Mouse (Mus musculus): ENCODE data around the gene Ntm. TPM values are rescaled to one million over a fixed set of nuclear protein-coding genes. Genes with fewer than 3 reads are reported as not detected.
A peak's percentile ranks its signal among the peaks of the same experiment; 100 is the strongest.

Ntm gene
- polyA plus RNA-seq, 1 experiment from 2014 or later = 61.4 TPM

DNA sequence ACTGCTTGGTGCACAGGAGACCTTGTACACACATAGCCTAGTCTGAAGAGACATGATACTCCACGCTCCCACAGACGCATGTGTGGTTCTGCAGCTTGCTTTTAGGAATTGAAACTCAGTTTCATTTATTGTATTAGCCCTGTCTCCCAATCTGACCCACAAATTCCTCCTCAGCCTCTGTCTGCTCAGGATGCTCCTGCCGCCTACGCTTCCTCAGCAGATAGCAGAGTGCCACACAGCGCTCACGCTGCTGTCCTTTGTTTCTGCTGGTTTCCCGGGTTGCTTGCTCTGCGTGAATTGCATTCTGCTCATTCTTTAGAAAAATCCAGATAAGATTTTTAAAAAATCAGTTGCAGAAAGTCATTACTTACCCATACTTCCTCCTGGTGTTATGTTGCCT is 647.1 kb downstream of the Ntm start:
- Histone ChIP-seq H3K9ac (no peak overlapping the region), H3K36me3 (ENCODE audit: poor library complexity, severe bottlenecking) (no peaks in the 10 kb centered on the region), H3K4me3 (no peak overlapping the region), H3K27ac (peak overlapping the region; percentile 2; the same call in 1 of the 2 replicates), H3K4me1 (peaks cover 38% of the 10 kb centered on the region), H3K9me3 (replicated peaks) (no peaks in the 10 kb centered on the region), H3K27me3 (no peaks in the 10 kb centered on the region), H3K4me2 (no peak overlapping the region)
- WGBS = 36% methylated on average over 8 of the region's 8 CpGs
- no peak for ATAC-seq

DNA sequence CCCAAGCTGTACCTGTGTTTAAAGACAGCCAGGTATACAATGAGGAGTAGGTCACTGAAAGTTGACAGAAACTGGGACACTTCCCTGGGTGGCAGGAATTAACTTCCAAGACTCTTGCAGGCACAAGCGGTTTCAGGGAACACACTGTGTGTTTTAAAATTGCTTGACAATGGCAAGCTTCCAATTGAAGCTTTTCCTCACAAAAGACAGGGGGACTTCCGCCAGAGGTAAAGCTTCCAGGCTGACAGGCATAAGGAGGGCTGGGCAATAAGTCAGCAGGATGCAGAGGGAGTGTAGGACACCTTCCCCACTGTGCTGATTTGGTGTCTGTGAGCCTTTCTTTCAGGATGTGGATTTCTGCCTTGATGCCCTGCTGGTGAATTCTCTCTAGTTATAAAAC is 656.0 kb downstream of the Ntm start:
- H3K9me3 ChIP-seq (replicated peaks) = no peaks in the 10 kb centered on the region
- no peaks in the 10 kb centered on the region for H3K36me3 ChIP-seq (ENCODE audit: poor library complexity, severe bottlenecking)
- no peak overlapping the region for H3K27ac ChIP-seq
- no peak for ATAC-seq
- 8% methylated on average over 2 of the region's 2 CpGs for WGBS
- H3K9ac ChIP-seq = no peak overlapping the region
- 0 out of 2 replicates have a peak, but pooled peaks cover 4% of the 10 kb centered on the region for H3K4me1 ChIP-seq
- no peaks in the 10 kb centered on the region for H3K27me3 ChIP-seq
- H3K4me2 ChIP-seq = no peak overlapping the region
- H3K4me3 ChIP-seq = no peak overlapping the region

DNA sequence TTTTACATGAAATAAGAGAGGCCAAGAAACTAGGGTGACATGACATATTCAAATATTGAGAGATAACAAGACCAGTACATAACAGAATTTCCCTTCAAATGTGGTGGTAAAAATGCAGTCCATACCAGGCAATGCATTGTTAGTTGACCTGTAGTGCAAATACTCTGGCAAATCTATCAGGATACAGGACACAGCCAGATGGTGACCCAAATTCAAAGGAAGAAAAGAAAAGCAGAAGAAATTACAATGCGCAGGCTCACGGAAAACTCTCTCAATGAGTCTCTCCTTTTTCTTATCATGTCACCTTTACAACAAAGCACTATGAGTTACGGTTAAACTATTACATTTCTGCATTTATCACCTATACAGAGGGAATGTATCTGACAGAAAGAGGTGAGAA is 664.6 kb downstream of the Ntm start:
- ATAC-seq = no peak
- H3K4me3 ChIP-seq = no peak overlapping the region
- H3K9me3 ChIP-seq (replicated peaks) = no peaks in the 10 kb centered on the region
- WGBS = 77% methylated on average over 3 of the region's 3 CpGs
- no peaks in the 10 kb centered on the region for H3K27me3 ChIP-seq
- no peak overlapping the region for H3K4me2 ChIP-seq
- no peak overlapping the region for H3K9ac ChIP-seq
- no peaks in the 10 kb centered on the region for H3K36me3 ChIP-seq (ENCODE audit: poor library complexity, severe bottlenecking)
- H3K4me1 ChIP-seq = 0 out of 2 replicates have a peak, but pooled peaks cover 6% of the 10 kb centered on the region
- H3K27ac ChIP-seq = no peak overlapping the region

DNA sequence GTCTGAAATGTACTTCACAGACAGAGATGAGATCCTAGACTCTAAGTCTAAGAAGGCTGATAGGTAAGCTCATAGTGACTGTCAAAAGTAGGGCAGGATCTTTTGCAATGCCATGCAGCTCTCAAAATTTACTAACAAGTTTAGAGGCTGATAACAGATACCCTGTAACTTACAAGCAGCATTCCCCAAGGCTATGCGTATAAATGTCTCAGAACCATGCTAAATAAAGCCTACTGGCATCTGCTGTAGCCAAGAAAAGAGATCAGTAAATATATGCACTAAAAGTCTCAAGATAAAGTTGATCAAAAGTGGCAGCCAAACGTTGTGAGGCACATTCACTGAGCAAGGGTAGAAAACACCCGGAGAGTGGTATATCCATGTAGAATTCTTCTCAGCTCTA is 666.2 kb downstream of the Ntm start:
- no peak overlapping the region for H3K27ac ChIP-seq
- no peaks in the 10 kb centered on the region for H3K36me3 ChIP-seq (ENCODE audit: poor library complexity, severe bottlenecking)
- no peak for ATAC-seq
- H3K4me3 ChIP-seq = no peak overlapping the region
- 0 out of 2 replicates have a peak, but pooled peaks cover 6% of the 10 kb centered on the region for H3K4me1 ChIP-seq
- H3K27me3 ChIP-seq = no peaks in the 10 kb centered on the region
- no peaks in the 10 kb centered on the region for H3K9me3 ChIP-seq (replicated peaks)
- WGBS = 95% methylated on average over 3 of the region's 3 CpGs
- H3K4me2 ChIP-seq = no peak overlapping the region
- no peak overlapping the region for H3K9ac ChIP-seq

DNA sequence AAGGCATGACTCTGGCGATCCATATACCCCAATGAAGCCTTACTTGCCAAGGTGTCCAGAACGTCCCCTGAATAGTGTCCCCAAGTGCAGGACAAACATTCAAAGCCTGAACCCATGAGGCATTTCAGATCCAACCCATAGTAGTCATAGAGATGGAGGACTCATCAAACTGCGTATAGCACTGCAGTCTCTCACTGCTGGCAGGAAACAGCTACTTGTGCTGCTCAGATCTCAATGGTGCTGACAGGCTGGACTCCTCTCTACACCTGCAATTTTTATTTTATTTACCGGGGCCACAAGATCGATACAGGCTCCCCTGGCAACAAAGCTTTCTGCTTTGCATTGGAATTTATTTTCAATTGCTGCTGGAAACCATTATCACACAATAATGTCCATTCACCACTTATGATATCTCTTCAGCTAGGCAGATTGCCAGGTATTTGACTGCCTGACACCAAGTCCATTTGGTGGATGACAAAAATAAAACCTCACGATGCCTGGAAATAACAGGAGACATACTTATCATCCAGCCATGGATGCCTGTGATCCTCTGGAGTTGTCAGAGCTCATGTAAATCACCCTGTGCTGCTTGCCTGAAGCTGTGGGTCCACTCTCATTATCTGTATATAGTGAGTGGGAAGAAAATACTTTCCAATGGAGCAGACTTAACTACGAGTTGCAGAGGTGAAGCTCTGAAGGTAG is 674.8 kb downstream of the Ntm start:
- no peaks in the 10 kb centered on the region for H3K27me3 ChIP-seq
- H3K4me1 ChIP-seq = no peaks in the 10 kb centered on the region
- no peak overlapping the region for H3K27ac ChIP-seq
- H3K9ac ChIP-seq = no peak overlapping the region
- no peaks in the 10 kb centered on the region for H3K9me3 ChIP-seq (replicated peaks)
- ATAC-seq = no peak
- H3K36me3 ChIP-seq (ENCODE audit: poor library complexity, severe bottlenecking) = no peaks in the 10 kb centered on the region
- H3K4me3 ChIP-seq = no peak overlapping the region
- H3K4me2 ChIP-seq = no peak overlapping the region
- WGBS = 90% methylated on average over 7 of the region's 7 CpGs

DNA sequence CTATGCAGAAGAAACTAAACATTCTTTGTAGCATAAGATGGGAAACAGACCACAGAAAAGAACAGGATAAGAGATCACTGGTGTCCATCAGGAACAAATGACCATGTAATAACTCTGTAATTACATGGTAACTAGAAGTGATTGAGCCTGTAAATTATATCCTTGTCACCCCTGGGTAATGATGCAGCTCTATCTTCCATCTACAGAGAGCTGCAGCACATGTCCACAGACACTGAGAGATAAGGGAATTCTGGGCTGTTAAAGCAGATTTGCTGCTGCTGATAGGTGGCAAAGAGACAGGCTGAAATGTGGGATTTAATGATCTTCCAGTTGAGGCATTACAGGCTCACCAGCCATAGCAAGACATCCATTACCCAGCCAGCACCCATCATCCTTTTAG is 677.8 kb downstream of the Ntm start:
- Histone ChIP-seq H3K9me3 (replicated peaks) (no peaks in the 10 kb centered on the region), H3K27ac (no peak overlapping the region), H3K27me3 (no peaks in the 10 kb centered on the region), H3K4me3 (no peak overlapping the region), H3K9ac (no peak overlapping the region), H3K4me1 (no peaks in the 10 kb centered on the region), H3K36me3 (ENCODE audit: poor library complexity, severe bottlenecking) (no peaks in the 10 kb centered on the region), H3K4me2 (no peak overlapping the region)
- ATAC-seq = no peak

DNA sequence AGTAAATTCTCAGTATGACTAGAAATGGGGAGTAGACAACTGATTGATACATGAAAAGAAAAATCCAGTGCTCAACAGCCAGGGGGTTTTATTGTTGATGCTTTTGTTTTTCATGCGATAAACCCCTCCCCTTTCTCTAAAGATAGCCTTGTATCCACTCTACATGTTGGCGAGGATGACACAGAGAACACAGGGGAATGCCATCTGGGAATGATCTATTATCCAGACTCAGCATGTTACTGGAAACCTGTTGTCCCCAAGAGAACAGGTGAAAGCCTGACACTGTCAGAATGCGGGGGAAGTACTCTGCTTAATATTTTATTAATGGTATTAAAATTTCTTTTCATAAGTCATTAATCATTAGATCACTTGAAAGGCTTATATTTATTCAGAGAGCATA is 690.1 kb downstream of the Ntm start:
- H3K9me3 ChIP-seq (replicated peaks) = no peaks in the 10 kb centered on the region
- H3K4me3 ChIP-seq = no peak overlapping the region
- no peaks in the 10 kb centered on the region for H3K27me3 ChIP-seq
- no peak overlapping the region for H3K9ac ChIP-seq
- no peak overlapping the region for H3K27ac ChIP-seq
- ATAC-seq = no peak
- no peak overlapping the region for H3K4me2 ChIP-seq
- WGBS = 83% methylated on average over 3 of the region's 3 CpGs
- H3K4me1 ChIP-seq = peaks cover 4% of the 10 kb centered on the region; the same call in 1 of the 2 replicates
- no peaks in the 10 kb centered on the region for H3K36me3 ChIP-seq (ENCODE audit: poor library complexity, severe bottlenecking)

DNA sequence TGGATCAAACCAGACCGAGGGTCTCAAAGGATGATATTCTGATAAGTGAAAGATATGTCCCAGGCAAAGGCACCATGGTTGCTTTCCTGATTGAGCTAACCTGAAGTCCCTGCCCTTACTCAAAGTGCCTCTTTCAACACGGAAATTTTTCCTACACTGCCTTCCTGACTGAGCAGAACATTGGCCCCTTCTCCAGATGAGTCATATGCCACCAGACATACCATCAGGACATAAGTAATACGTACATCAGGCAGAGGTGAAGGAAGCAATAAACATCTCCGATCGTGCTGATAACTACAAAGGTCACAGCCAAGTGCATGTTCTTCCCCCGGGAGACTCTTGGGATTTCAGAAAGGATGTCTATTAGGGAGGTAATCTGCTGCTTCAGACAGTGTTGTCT is 693.0 kb downstream of the Ntm start:
- Histone ChIP-seq H3K4me1 (peaks cover 20% of the 10 kb centered on the region), H3K9ac (no peak overlapping the region), H3K9me3 (replicated peaks) (no peaks in the 10 kb centered on the region), H3K4me3 (no peak overlapping the region), H3K4me2 (no peak overlapping the region), H3K27me3 (no peaks in the 10 kb centered on the region), H3K27ac (no peak overlapping the region), H3K36me3 (ENCODE audit: poor library complexity, severe bottlenecking) (no peaks in the 10 kb centered on the region)
- no peak for ATAC-seq
- WGBS = 87% methylated on average over 6 of the region's 6 CpGs

DNA sequence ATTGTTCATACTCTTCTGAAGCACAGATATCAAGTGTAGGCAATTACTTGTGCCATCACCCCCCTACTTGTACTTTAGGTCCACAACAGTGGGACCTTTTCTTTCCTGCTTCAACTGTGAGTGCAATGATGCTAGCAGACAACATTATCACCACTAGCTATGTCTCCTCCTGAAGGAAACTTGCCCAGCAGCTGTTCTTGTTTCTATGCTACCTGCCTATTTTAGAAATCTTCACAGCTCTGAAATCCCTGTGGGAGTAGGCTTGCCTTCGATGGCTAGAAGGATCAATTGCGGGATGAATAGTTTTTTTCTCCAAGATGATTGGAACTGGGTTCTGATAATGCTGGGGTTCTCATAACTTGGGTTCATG is 693.7 kb downstream of the Ntm start:
- Histone ChIP-seq H3K9me3 (replicated peaks) (no peaks in the 10 kb centered on the region), H3K4me3 (no peak overlapping the region), H3K27ac (no peak overlapping the region), H3K4me2 (no peak overlapping the region), H3K4me1 (peaks cover 20% of the 10 kb centered on the region), H3K27me3 (no peaks in the 10 kb centered on the region), H3K36me3 (ENCODE audit: poor library complexity, severe bottlenecking) (no peaks in the 10 kb centered on the region), H3K9ac (no peak overlapping the region)
- ATAC-seq = no peak
- 92% methylated on average over 2 of the region's 2 CpGs for WGBS

DNA sequence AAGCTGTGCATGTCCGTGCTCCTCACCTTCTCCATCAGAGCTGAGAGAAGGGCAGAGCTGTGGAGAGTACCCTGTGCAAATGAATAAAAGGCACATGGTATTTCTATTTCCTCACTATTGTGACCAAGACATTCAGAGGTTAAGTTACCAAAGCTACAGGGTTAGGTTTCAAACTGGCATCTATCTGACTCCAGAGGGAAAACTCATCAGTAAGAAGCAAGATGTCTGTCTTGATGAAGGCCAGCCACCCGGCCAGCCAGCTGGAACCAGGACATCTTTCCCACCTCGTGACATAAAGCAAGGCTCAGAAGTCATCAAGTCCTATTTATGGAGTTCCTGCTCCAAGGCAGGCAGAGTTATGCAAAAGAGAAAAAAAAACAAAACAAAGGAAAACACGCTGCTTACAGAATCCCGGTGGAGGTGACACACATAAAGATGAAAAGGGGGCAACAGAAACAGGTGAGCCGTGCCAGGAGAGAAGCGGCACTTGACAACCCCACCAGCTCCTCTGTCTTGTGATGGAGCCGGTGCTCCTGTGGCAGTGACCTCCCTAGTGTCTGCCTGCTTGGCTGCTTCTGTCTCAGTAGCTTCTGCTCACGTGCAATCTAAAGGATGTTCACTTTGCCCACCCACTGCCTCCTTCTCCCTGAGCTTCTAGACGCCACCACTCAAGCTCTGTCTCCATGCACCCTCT is 694.2 kb downstream of the Ntm start:
- WGBS = 80% methylated on average over 10 of the region's 10 CpGs
- Histone ChIP-seq H3K4me2 (no peak overlapping the region), H3K4me3 (no peak overlapping the region), H3K9ac (no peak overlapping the region), H3K36me3 (ENCODE audit: poor library complexity, severe bottlenecking) (no peaks in the 10 kb centered on the region), H3K27me3 (no peaks in the 10 kb centered on the region), H3K4me1 (peaks cover 20% of the 10 kb centered on the region), H3K27ac (no peak overlapping the region), H3K9me3 (replicated peaks) (no peaks in the 10 kb centered on the region)
- no peak for ATAC-seq

DNA sequence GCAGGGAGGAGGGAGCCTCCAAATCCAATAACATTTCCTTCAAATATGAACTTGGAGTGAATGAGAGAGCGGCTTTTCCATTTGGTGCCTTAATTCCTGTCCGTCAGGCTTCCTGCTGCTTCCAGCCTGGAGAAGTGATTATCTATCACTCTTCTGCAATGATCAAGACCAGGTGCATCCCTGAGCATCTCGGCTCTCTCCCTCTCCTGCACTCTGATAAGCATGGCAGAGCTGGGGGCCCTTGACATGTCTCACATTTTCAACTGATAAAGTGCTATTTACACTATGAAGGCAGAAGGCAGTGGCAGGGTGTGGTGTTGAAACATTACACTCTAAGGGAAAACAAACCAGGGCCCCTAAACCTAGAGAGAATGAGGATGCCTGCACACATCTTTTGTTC is 695.3 kb downstream of the Ntm start:
- ATAC-seq = no peak
- Histone ChIP-seq H3K9ac (no peak overlapping the region), H3K4me2 (no peak overlapping the region), H3K27ac (peak overlapping the region; percentile 3; the same call in 1 of the 2 replicates), H3K27me3 (no peaks in the 10 kb centered on the region), H3K9me3 (replicated peaks) (no peaks in the 10 kb centered on the region), H3K4me1 (peaks cover 25% of the 10 kb centered on the region), H3K36me3 (ENCODE audit: poor library complexity, severe bottlenecking) (no peaks in the 10 kb centered on the region), H3K4me3 (no peak overlapping the region)
- 69% methylated on average over 3 of the region's 3 CpGs for WGBS

DNA sequence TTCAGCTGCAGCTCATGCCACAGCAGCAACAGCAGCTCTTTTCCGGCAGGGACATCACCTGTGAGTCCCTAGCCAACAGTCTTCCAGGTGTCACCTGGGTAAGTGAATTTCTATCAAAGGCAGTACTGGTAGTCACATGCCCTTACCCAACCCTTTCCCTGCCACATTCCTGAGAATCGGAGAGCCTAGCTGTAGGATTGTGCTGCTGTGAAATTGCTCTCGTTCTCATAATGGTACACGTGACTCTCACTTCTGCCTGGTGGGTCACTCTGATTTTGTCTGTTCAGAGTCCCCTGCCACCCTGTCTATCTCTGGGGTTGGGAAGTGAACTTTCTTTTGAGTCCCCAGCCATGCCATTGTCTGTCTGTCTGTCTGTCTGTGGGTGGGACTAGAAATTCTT is 697.8 kb downstream of the Ntm start:
- no peak overlapping the region for H3K4me3 ChIP-seq
- H3K36me3 ChIP-seq (ENCODE audit: poor library complexity, severe bottlenecking) = no peaks in the 10 kb centered on the region
- H3K9me3 ChIP-seq (replicated peaks) = no peaks in the 10 kb centered on the region
- H3K27ac ChIP-seq = no peak overlapping the region
- WGBS = 62% methylated on average over 4 of the region's 4 CpGs
- H3K4me2 ChIP-seq = no peak overlapping the region
- no peaks in the 10 kb centered on the region for H3K27me3 ChIP-seq
- no peak for ATAC-seq
- peaks cover 26% of the 10 kb centered on the region for H3K4me1 ChIP-seq
- no peak overlapping the region for H3K9ac ChIP-seq

DNA sequence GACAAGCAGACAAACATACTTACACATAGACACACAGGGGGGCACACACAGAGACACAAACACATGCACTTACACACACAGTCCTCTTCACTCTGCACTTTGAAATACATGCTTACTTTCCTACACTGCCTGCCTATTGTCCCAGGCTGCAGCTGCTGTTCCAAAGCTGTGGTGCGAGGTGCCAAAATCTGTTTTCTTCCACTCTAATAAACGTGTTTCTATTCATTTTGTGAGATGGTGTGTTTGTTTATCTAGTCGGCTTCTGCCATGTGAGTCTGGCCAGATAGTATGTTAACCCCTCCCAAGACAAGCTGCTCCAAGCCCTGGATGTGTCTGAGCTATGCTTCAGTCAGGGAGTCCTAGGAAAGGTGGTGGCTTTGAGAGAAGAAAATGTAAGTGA is 700.1 kb downstream of the Ntm start:
- 41% methylated on average over 3 of the region's 3 CpGs for WGBS
- H3K27me3 ChIP-seq = no peaks in the 10 kb centered on the region
- H3K4me2 ChIP-seq = no peak overlapping the region
- ATAC-seq = no peak
- H3K9me3 ChIP-seq (replicated peaks) = no peaks in the 10 kb centered on the region
- no peaks in the 10 kb centered on the region for H3K36me3 ChIP-seq (ENCODE audit: poor library complexity, severe bottlenecking)
- H3K4me3 ChIP-seq = no peak overlapping the region
- H3K27ac ChIP-seq = no peak overlapping the region
- H3K9ac ChIP-seq = no peak overlapping the region
- peaks cover 22% of the 10 kb centered on the region for H3K4me1 ChIP-seq
